Comparison of ENCODE assay signal across 8 mouse cellular contexts in genomic region chr13:97007501-97008265, GRCm38 (mm10). TPM values are rescaled to one million over a fixed set of nuclear protein-coding genes. Genes with fewer than 3 reads are reported as not detected.
DNase-seq lines count a peak whose midpoint lies in the region; ATAC-seq and TF ChIP-seq lines count a peak whose summit lies in the region.

No protein-coding gene starts in this region.

- WGBS in heart, adult 2 months: under 1% methylated on average over 21 of the region's 21 CpGs
- WGBS in limb, embryonic 15.5 days: under 1% methylated on average over 19 of the region's 21 CpGs
- WGBS in neural tube, embryonic 15.5 days: 1% methylated on average over 21 of the region's 21 CpGs

- H3K4me1 ChIP-seq in heart, adult 2 months (ENCODE audit: control insufficient read depth, insufficient read depth, low read length): peaks cover 2% of the 10 kb centered on the region
- peaks cover 11% of the 10 kb centered on the region; the same call in 1 of the 2 replicates for H3K4me1 ChIP-seq in limb, embryonic 15.5 days
- peaks cover 13% of the 10 kb centered on the region for H3K4me1 ChIP-seq in neural tube, embryonic 15.5 days

- no peaks in the 10 kb centered on the region for H3K79me2 ChIP-seq in heart, adult 2 months (replicated peaks; ENCODE audit: control insufficient read depth, insufficient read depth, low read length)

- no peaks in the 10 kb centered on the region for H3K36me3 ChIP-seq in heart, adult 2 months (ENCODE audit: control insufficient read depth, insufficient read depth, low read length)
- no peaks in the 10 kb centered on the region for H3K36me3 ChIP-seq in limb, embryonic 15.5 days
- no peaks in the 10 kb centered on the region for H3K36me3 ChIP-seq in neural tube, embryonic 15.5 days

- TF ChIP-seq EP300 in heart, adult 2 months (IDR thresholded peaks at IDR 0.05; ENCODE audit: insufficient read depth, low read depth, low read length): no peak

- peak overlapping the region; percentile 72 for H3K4me2 ChIP-seq in limb, embryonic 15.5 days
- H3K4me2 ChIP-seq in neural tube, embryonic 15.5 days: peak overlapping the region; percentile 86

- no peak overlapping the region for H3K27ac ChIP-seq in heart, adult 2 months
- no peak overlapping the region for H3K27ac ChIP-seq in limb, embryonic 15.5 days
- H3K27ac ChIP-seq in neural tube, embryonic 15.5 days (replicated peaks): peak overlapping the region; percentile 15

- ATAC-seq in hematopoietic stem cell, adult 5-6 weeks (replicated peaks in 1 of 2; ENCODE audit: insufficient read depth in 1 of 2, low FRiP score in 2 of 2, low TSS enrichment in 1 of 2, low read depth in 1 of 2, poor library complexity in 2 of 2, severe bottlenecking in 2 of 2): peak; percentile 51 to 58; a peak in 3 of 4 replicates
- no peak for ATAC-seq in limb, embryonic 15.5 days (ENCODE audit: insufficient number of reproducible peaks, low FRiP score, low TSS enrichment, low read depth)
- ATAC-seq in neural tube, embryonic 15.5 days (ENCODE audit: low FRiP score): peak; percentile 91

- H3K9me3 ChIP-seq in limb, embryonic 15.5 days: no peaks in the 10 kb centered on the region
- no peaks in the 10 kb centered on the region for H3K9me3 ChIP-seq in neural tube, embryonic 15.5 days (replicated peaks)

- no peak for TF ChIP-seq CTCF in heart, adult 2 months (IDR thresholded peaks at IDR 0.05)

- intact Hi-C loops in heart, adult 2 months (cut with DNase I): loop anchor here (2.0 to 10.0 kb wide), 2 partner anchors 47 to 153 kb away; no protein-coding TSS in a partner anchor
- intact Hi-C loops in heart, postnatal 14 days (cut with DNase I): loop anchor here (10.0 kb wide), 1 partner anchor 153 kb away; no protein-coding TSS in a partner anchor
- intact Hi-C loops in gastrocnemius, postnatal 36 days (cut with DNase I): loop anchor here (10.0 kb wide), 1 partner anchor 153 kb away; no protein-coding TSS in a partner anchor

- peak in 1 of 2 experiments; percentile 22 for DNase-seq in heart, adult 2 months
- DNase-seq in heart, postnatal 14 days: no peak
- DNase-seq in ES-CJ7 (ENCODE audit: low read depth, low spot score): peak; percentile 39
- peak; percentile 73 for DNase-seq in embryo, embryonic 10 days (ENCODE audit: low spot score)
- no peak for DNase-seq in gastrocnemius, postnatal 36 days

- H3K4me3 ChIP-seq in heart, adult 2 months: peak overlapping the region; percentile 36
- H3K4me3 ChIP-seq in limb, embryonic 15.5 days: peak overlapping the region; percentile 39
- H3K4me3 ChIP-seq in neural tube, embryonic 15.5 days (replicated peaks): peak overlapping the region; percentile 42

- H3K27me3 ChIP-seq in heart, adult 2 months (ENCODE audit: control insufficient read depth, insufficient read depth, low read length): no peaks in the 10 kb centered on the region
- H3K27me3 ChIP-seq in limb, embryonic 15.5 days: no peaks in the 10 kb centered on the region
- H3K27me3 ChIP-seq in neural tube, embryonic 15.5 days (replicated peaks): no peaks in the 10 kb centered on the region

- no peak for TF ChIP-seq POLR2A in heart, adult 2 months (IDR thresholded peaks at IDR 0.05; ENCODE audit: insufficient read depth, low read depth, low read length)

- peak overlapping the region; percentile 31; the same call in 1 of the 2 replicates for H3K9ac ChIP-seq in heart, adult 2 months (ENCODE audit: low read depth, low read length)
- 0 out of 2 replicates have a peak overlapping the region, but pooled peaks have one; percentile 20 for H3K9ac ChIP-seq in limb, embryonic 15.5 days
- H3K9ac ChIP-seq in neural tube, embryonic 15.5 days (replicated peaks): peak overlapping the region; percentile 50

RNA-seq across cellular contexts. Expression of gene 1700029F12Rik, which starts 26.5 kb away (rescaled TPM):
- not detected for total RNA-seq in heart, adult 2 months (2021)
- polyA plus RNA-seq in heart, adult 2 months (2012; rRNA removed): 0.78 and 0.82 TPM in 2 replicates
- not detected for total RNA-seq in heart, postnatal 14 days (2021)
- not detected in 2 replicates for total RNA-seq in hematopoietic stem cell, adult 5-6 weeks (2017)
- not detected in 2 replicates for polyA plus RNA-seq in limb, embryonic 15.5 days (2015; fragmentation: Nextera tagmentation; extraction: Ambion mirVana)
- not detected in 2 replicates for polyA plus RNA-seq in neural tube, embryonic 15.5 days (2015; fragmentation: Nextera tagmentation; extraction: Ambion mirVana)
- not detected for total RNA-seq in gastrocnemius, postnatal 36 days (2021)

RNA-seq across cellular contexts. Expression of gene Fam169a, which starts 59.4 kb away (rescaled TPM):
- total RNA-seq in heart, adult 2 months (2021): under 1 TPM; 0.42 to 0.50 TPM
- 0.12 and 0.26 TPM in 2 replicates for polyA plus RNA-seq in heart, adult 2 months (2012; rRNA removed)
- total RNA-seq in heart, postnatal 14 days (2021): under 1 TPM; 0.24 to 0.29 TPM
- 3.7 and 6.4 TPM in 2 replicates for total RNA-seq in hematopoietic stem cell, adult 5-6 weeks (2017)
- polyA plus RNA-seq in limb, embryonic 15.5 days (2015; fragmentation: Nextera tagmentation; extraction: Ambion mirVana): 1.2 and 1.6 TPM in 2 replicates
- polyA plus RNA-seq in neural tube, embryonic 15.5 days (2015; fragmentation: Nextera tagmentation; extraction: Ambion mirVana): 25.9 and 30.5 TPM in 2 replicates
- not detected for total RNA-seq in gastrocnemius, postnatal 36 days (2021)

Comparison
In these comparisons a context has a peak if more than half of its experiments do, and no peak if none do; other contexts are left out.
1. DNase-seq: peak in ES-CJ7 (single experiment) and embryo, embryonic 10 days (single experiment); none in heart, postnatal 14 days (0 of 2) and gastrocnemius, postnatal 36 days (0 of 2).
2. Peak in every context shown above with its lines, with median percentiles within 50 percentile points of each other: H3K4me3 ChIP-seq and H3K9ac ChIP-seq.